Mouse (Mus musculus) MEL (cell line): ENCODE results near the gene Smim20.

Source experiments
- CTCF ChIP-seq, 3 experiments: IDR thresholded peaks in 2 of 3; conservative IDR thresholded peaks in 1 of 3; 2 replicates each; pipeline ENCODE4 v1.5.1; 2011 to 2012; ENCODE audit warnings: low read length in 3 of 3, low read depth in 2 of 3, mild to moderate bottlenecking in 2 of 3, improper control_type of control experiment in 1 of 3, inconsistent platforms in 1 of 3, mixed read lengths in 1 of 3, moderate library complexity in 1 of 3; ENCODE audit not compliant: control insufficient read depth in 1 of 3, insufficient read depth in 1 of 3, poor library complexity in 1 of 3, severe bottlenecking in 1 of 3
- GABPA ChIP-seq: IDR thresholded peaks from 2 replicates; pipeline ENCODE4 v1.6.1; 2012; ENCODE audit warnings: low read depth, mild to moderate bottlenecking, inconsistent platforms, low read length, improper control_type of control experiment, moderate library complexity
- POLR2A ChIP-seq, 2 experiments: IDR thresholded peaks; 2 replicates each; pipeline ENCODE4 v1.6.1; 2011 to 2012; ENCODE audit warnings: low read length in 2 of 2, mild to moderate bottlenecking in 2 of 2, control low read depth in 1 of 2, improper control_type of control experiment in 1 of 2, low read depth in 1 of 2, moderate library complexity in 1 of 2; ENCODE audit not compliant: control insufficient read depth in 1 of 2, insufficient read depth in 1 of 2, poor library complexity in 1 of 2
- POLR2AphosphoS5 ChIP-seq: IDR thresholded peaks from 2 replicates; pipeline ENCODE4 v1.6.1; 2012; ENCODE audit warnings: low read depth, borderline replicate concordance, mild to moderate bottlenecking, inconsistent platforms, low read length, moderate library complexity, mixed read lengths
- SIN3A ChIP-seq: IDR thresholded peaks from 2 replicates; pipeline ENCODE4 v1.6.1; 2012; ENCODE audit warnings: low read length, improper control_type of control experiment, inconsistent platforms

DNA sequence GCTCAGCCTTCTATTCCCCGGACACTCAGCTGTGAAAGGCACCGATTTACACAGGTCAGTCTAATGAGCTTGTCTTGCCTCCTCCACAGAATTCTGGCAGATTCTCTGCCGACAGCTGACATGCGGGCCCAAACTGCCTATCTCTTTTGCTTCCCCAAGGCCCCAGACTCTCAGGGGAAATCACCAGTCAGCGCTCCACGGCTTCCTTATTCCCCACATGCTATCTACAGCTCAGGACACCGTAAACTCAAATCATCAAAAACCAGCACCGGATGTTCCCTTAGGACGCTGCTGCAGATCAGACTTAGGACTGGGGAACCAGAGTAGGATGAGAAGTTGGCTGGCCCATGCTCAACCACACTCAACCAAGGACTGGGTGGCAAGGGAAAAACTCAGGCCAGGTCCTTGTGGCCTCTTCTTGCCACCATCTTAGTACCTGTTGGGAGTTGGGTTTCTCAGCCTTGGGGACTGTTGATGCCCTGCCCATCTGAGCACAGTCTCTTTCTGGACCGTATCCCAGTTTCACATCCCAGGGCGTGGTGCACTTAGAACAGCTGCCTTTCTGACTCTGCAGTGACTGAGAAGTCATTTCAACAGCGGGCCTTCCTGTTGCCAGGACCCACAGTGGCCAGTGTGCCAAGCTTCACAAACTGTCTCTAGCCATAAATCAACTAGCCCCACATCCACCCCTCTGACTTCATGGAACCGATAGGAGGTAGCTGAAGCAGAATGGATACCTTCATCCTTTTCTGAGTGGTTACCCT, 47.7 kb downstream of the Smim20 start:
- no peak for TF ChIP-seq SIN3A
- TF ChIP-seq POLR2A (IDR thresholded peaks at IDR 0.05; ENCODE audit: control insufficient read depth in 1 of 2, insufficient read depth in 1 of 2, low read depth in 1 of 2, low read length in 2 of 2, poor library complexity in 1 of 2) = no peak
- no peak for TF ChIP-seq CTCF (IDR thresholded peaks at IDR 0.05 in 2 of 3, conservative IDR thresholded peaks at IDR 0.05 in 1 of 3; ENCODE audit: control insufficient read depth in 1 of 3, insufficient read depth in 1 of 3, low read depth in 2 of 3, low read length in 3 of 3, poor library complexity in 1 of 3, severe bottlenecking in 1 of 3)
- no peak for TF ChIP-seq GABPA
- TF ChIP-seq POLR2AphosphoS5 = no peak
